Mouse (Mus musculus): Measurements from ENCODE around the gene Pin4. TPM values are rescaled to one million over a fixed set of nuclear protein-coding genes. Genes with fewer than 3 reads are reported as not detected.
A peak's percentile ranks its signal among the peaks of the same experiment; 100 is the strongest.

Pin4 gene
- polyA plus RNA-seq (2015; fragmentation: Nextera tagmentation; extraction: Ambion mirVana) = 52.0 and 63.4 TPM in 2 replicates

DNA sequence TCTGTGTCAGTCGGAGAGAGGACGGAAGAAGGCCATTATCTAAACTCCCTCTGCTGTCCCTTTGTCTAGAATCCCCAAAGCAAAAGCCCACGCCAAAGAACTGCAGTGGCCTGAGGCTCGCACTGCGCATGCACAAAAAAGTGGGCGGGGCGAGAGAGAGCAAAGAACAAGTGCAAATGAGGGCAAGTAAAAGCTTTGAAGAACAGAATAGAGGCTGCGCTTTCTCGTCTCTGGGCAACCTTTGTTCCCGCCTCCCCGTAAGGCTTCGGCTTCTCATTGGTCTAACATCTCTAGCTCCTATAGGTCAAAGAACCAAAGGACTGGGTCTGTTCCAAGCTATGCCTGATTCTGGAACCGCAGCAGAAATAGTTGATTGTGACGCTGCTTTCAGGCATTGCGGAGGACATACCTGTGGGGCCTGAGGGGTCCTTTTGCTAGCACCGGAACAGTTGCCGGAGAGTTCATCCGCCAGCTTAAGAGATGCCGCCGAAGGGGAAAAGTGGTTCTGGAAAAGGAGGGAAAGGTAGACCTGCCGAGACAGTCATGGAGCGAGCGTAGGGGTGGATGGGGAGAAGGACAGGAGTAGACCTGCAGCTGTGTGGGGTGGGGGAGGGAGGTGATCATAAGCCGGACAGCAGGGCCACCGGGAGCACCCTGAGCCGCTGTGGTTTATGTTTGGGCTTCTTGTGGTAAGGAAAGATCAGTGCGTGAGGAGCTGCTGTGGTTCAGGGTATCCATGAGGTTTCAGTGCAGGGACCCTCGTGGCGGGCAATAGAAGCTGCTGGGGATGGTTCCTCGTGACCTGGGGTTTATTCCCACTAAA is at the start of gene Pin4:
Pin4 (plus strand) TSS at position 406 of the 823 bp plus-strand sequence.
- no peak within 1 kb of the TSS for H3K27ac ChIP-seq (replicated peaks)
- 12% methylated on average over 30 of the region's 30 CpGs for WGBS
- peak within 1 kb of the TSS; percentile 51 for H3K4me2 ChIP-seq (replicated peaks)
- H3K9ac ChIP-seq = peak within 1 kb of the TSS; percentile 47
- peak within 1 kb of the TSS; percentile 61 for H3K4me3 ChIP-seq (replicated peaks)
- ATAC-seq (ENCODE audit: insufficient number of reproducible peaks, low FRiP score, low TSS enrichment, low read depth) = peak; percentile 98
- 0 out of 2 replicates have a peak, but pooled peaks cover 3% of the 10 kb centered on the region for H3K27me3 ChIP-seq
- H3K4me1 ChIP-seq = 0 out of 2 replicates have a peak, but pooled peaks cover 3% of the 10 kb centered on the region
- no peaks in the 10 kb centered on the region for H3K36me3 ChIP-seq
- H3K9me3 ChIP-seq (replicated peaks) = no peaks in the 10 kb centered on the region

DNA sequence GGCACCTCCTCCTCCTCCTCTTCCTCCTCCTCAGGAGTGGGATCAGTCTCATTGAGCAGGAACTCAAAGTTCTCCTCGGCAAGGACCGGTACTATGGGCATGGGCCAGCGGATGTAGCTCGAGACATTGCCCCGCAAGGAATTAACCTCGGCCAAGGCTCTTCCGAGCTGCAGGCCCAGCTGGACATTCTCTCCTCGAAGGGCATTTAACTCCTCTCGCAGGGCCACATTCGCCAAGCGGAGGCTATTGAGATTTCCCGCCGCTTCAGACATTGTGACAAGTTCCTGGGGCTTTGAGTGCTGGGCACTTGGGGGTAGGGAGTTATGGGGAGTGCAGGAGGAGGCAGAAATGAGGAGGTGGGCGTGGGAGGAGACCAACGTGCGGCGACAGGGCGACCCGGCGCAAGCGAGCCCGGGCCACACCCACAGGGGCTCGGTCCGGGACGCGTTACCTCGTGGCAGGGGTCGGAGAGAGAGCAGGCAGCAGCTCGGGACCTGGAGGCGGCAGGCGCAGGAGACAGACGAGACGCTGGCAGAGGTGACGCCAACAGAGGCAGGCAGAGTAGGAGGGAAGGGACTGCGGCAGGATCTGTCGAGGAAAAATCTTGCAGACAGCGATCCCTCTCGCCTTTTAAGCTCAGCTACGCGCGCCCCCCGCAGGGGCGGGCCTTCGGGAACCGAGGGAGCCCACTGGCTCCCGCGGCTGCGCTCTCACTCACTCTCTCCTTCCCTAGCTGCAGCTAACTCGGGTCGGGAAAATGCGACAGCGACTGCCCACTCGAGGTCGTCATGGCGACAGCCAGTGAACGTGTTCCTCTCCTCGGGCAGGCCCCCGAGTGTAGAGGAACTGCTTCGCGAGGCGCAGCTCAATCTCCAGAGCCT is 48.4 kb upstream of the Pin4 start, which contains the start of gene Rtl5:
Rtl5 (minus strand) TSS at position 714 of the 881 bp plus-strand sequence.
- Histone ChIP-seq H3K4me2 (replicated peaks) (peak within 1 kb of the TSS; percentile 72), H3K4me3 (replicated peaks) (peak within 1 kb of the TSS; percentile 51), H3K9ac (0 out of 2 replicates have a peak within 1 kb of the TSS, but pooled peaks have one; percentile 26), H3K27ac (replicated peaks) (peak within 1 kb of the TSS; percentile 66), H3K27me3 (peaks cover 6% of the 10 kb centered on the region; the same call in 1 of the 2 replicates), H3K9me3 (replicated peaks) (no peaks in the 10 kb centered on the region), H3K36me3 (no peaks in the 10 kb centered on the region), H3K4me1 (peaks cover 9% of the 10 kb centered on the region; the same call in 1 of the 2 replicates)
- peak; percentile 85 for ATAC-seq (ENCODE audit: insufficient number of reproducible peaks, low FRiP score, low TSS enrichment, low read depth)
- WGBS = 21% methylated on average over 55 of the region's 61 CpGs

DNA sequence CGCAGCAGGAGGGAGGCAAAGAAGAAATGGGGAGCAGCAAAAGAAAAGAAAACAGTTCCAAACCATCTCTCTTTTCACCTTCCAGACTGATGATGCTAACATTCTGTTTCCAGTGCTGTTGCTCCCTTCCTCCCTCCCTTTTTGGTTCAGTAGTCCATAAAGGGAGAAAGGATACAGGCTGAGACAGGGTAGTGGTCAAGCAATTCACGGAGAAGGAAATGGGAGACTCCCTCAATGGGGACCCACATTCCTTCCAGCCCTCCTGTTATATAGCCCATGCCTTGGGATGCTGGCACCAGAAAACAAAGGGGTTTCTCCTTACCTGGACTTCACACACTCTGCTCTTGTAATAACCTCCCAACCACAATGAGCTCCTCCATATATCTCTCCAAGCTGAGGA is 47.7 kb upstream of the Pin4 start:
- no peak for ATAC-seq (ENCODE audit: insufficient number of reproducible peaks, low FRiP score, low TSS enrichment, low read depth)
- peaks cover 6% of the 10 kb centered on the region; the same call in 1 of the 2 replicates for H3K27me3 ChIP-seq
- WGBS = 11% methylated on average over 2 of the region's 2 CpGs

DNA sequence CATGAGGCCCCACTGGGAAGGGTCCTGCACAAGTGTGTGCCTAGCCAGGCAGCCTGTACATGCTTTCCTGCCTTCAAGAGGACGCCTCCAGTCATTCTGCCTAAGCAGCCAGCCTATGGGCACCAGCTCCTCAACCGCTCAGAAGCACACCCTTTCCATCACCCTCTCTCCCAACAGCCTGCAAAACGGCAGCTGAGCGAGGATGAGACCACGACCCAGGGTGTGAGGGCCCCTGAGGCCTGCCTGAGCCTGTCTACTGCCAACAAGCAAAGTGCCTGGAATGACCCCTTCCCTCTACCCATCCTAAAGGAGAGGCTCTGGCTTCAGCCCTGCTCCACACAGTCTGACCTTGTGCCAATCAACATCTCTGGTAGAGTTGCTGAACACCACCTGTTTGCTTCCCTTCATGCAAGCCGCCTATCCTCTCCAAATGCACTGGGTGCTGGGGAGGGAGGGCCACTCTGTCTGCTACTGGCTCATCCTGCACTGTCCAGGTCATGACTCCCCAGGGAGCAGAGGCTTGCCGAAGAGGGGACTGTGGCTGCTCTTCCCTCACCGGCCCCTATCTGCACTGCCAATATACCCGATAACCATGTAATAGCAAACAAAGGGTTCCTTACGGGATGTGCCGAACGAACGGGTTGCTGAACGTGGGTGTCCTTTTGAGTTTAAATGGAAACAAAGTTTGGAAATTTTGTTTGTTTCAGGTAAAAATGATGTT is 45.5 kb upstream of the Pin4 start:
- Histone ChIP-seq H3K9me3 (replicated peaks) (no peaks in the 10 kb centered on the region), H3K4me1 (peaks cover 9% of the 10 kb centered on the region; the same call in 1 of the 2 replicates), H3K27me3 (no peaks in the 10 kb centered on the region; the same call in 1 of the 2 replicates), H3K4me3 (replicated peaks) (no peak overlapping the region), H3K36me3 (no peaks in the 10 kb centered on the region), H3K4me2 (replicated peaks) (no peak overlapping the region), H3K27ac (replicated peaks) (no peak overlapping the region), H3K9ac (no peak overlapping the region)
- no peak for ATAC-seq (ENCODE audit: insufficient number of reproducible peaks, low FRiP score, low TSS enrichment, low read depth)
- 82% methylated on average over 14 of the region's 14 CpGs for WGBS

More for the DNA sequence above, 47.7 kb upstream of the Pin4 start:
- peaks cover 9% of the 10 kb centered on the region; the same call in 1 of the 2 replicates for H3K4me1 ChIP-seq
- H3K36me3 ChIP-seq = no peaks in the 10 kb centered on the region
- peak overlapping the region; percentile 66 for H3K27ac ChIP-seq (replicated peaks)
- H3K9ac ChIP-seq = no peak overlapping the region
- H3K9me3 ChIP-seq (replicated peaks) = no peaks in the 10 kb centered on the region
- H3K4me2 ChIP-seq (replicated peaks) = peak overlapping the region; percentile 72
- peak overlapping the region; percentile 51 for H3K4me3 ChIP-seq (replicated peaks)

DNA sequence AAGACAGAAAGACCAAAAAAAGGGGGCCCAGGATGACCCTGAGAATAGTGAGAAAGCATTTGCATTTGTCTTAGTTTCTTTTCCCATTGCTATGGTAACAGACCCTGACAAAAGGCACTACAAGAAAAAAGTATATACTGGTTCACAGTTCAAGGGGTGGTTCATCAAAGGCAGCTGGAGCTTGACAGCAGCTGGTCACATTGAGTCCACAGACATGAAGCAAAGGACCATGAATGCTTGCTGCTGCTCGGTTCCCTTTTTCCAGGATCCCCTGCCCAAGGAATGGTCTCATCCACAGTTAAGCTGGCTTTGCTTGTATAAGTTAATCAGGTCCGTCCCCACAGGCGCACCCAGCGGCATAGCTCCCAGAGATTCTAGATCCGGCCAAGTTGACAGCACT is 44.8 kb upstream of the Pin4 start:
- Histone ChIP-seq H3K9ac (no peak overlapping the region), H3K4me3 (replicated peaks) (no peak overlapping the region), H3K27me3 (no peaks in the 10 kb centered on the region; the same call in 1 of the 2 replicates), H3K4me2 (replicated peaks) (no peak overlapping the region), H3K36me3 (no peaks in the 10 kb centered on the region), H3K4me1 (peaks cover 9% of the 10 kb centered on the region; the same call in 1 of the 2 replicates), H3K27ac (replicated peaks) (no peak overlapping the region), H3K9me3 (replicated peaks) (no peaks in the 10 kb centered on the region)
- no peak for ATAC-seq (ENCODE audit: insufficient number of reproducible peaks, low FRiP score, low TSS enrichment, low read depth)
- 67% methylated on average over 5 of the region's 5 CpGs for WGBS

DNA sequence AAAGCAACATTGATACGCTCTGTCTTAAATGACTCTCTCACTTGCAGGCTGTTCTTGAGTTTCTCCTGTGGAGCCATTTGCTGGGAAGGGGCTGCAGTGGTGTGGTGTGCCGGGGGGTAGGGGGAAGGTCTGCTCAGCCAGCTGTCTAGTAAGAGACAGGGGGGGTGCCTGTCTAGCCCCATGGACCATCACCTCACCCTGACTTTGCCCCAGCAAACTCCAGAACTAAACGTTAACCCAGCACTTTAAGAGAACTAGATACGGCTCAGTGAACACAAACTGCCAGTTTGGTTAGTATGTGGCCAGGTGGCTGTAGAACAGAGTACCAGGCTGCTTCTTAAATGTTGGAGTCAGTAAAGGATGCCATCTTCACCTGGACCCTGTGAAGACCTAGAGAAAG is 44.1 kb upstream of the Pin4 start:
- no peaks in the 10 kb centered on the region for H3K36me3 ChIP-seq
- ATAC-seq (ENCODE audit: insufficient number of reproducible peaks, low FRiP score, low TSS enrichment, low read depth) = no peak
- no peak overlapping the region for H3K9ac ChIP-seq
- H3K9me3 ChIP-seq (replicated peaks) = no peaks in the 10 kb centered on the region
- no peak overlapping the region for H3K27ac ChIP-seq (replicated peaks)
- peaks cover 8% of the 10 kb centered on the region; the same call in 1 of the 2 replicates for H3K4me1 ChIP-seq
- H3K4me2 ChIP-seq (replicated peaks) = no peak overlapping the region
- H3K27me3 ChIP-seq = no peaks in the 10 kb centered on the region; the same call in 1 of the 2 replicates
- H3K4me3 ChIP-seq (replicated peaks) = no peak overlapping the region
- WGBS = 71% methylated on average over 4 of the region's 4 CpGs

DNA sequence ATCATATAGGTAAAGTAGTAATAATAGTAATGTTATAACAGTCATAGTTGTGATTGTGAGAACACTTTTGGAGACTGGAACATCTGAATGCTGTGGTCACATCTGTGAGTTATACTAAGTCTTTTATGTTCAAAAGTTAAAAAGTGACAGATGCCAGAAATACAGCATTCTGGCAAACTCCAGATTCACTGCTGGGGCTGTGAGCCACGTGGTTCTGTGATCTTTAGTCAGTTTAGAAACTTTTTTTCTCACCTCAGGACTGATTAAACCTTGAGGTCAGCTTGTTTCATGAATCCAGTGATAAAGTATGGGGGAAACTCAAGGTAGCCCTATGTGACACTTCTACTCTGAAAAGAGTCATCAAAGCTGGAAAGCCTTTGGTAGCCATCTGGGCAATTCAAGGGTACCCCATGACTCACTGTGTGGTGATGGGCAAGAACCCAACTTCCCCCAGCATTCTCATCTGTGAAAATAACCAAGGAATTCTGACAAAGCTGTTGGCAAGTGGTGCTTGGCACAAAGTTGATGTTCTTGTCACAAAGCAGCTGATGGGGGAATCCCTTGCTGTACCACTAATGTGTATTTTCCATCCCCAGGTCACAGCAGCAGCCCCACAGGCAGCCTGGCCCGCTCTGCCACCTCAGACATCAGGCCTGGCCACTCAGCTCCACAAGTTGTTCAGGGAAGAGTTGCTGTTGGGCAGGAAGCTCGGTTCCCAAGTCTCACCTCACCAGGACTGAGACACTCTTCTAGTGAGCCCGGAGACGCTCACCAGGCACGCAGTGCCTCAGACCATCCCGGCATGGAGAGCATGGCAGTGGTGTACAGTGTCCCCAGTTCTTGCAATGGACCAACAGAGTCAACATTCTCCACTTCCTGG is 42.1 kb upstream of the Pin4 start:
- H3K27me3 ChIP-seq = no peaks in the 10 kb centered on the region
- 79% methylated on average over 7 of the region's 7 CpGs for WGBS
- ATAC-seq (ENCODE audit: insufficient number of reproducible peaks, low FRiP score, low TSS enrichment, low read depth) = no peak

DNA sequence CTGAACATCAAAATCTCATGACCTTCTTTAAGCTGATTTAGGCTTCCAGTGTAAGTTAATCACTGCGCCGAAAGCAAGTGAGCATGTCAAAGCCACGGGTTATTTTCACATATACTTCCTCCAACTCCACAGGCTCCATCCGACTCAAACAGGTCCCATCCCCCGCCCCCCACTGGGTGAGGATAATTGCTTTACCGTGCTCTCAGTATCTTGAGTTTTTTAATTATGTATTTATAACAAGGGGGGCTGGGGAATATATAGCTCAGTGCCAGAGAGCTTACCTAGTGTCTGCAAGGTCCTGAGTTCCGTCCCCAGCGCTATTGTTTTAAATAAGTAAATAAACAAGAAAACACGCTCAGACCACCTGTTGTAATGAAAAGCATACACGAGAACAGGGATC is 38.2 kb upstream of the Pin4 start:
- no peaks in the 10 kb centered on the region for H3K9me3 ChIP-seq (replicated peaks)
- ATAC-seq (ENCODE audit: insufficient number of reproducible peaks, low FRiP score, low TSS enrichment, low read depth) = no peak
- 0 out of 2 replicates have a peak, but pooled peaks cover 3% of the 10 kb centered on the region for H3K27me3 ChIP-seq
- no peak overlapping the region for H3K4me2 ChIP-seq (replicated peaks)
- H3K4me1 ChIP-seq = no peaks in the 10 kb centered on the region
- no peaks in the 10 kb centered on the region for H3K36me3 ChIP-seq
- no peak overlapping the region for H3K4me3 ChIP-seq (replicated peaks)
- 57% methylated on average over 10 of the region's 10 CpGs for WGBS
- H3K9ac ChIP-seq = no peak overlapping the region
- no peak overlapping the region for H3K27ac ChIP-seq (replicated peaks)

More for the DNA sequence above, 42.1 kb upstream of the Pin4 start:
- no peaks in the 10 kb centered on the region for H3K36me3 ChIP-seq
- H3K9ac ChIP-seq = no peak overlapping the region
- H3K4me3 ChIP-seq (replicated peaks) = no peak overlapping the region
- H3K4me1 ChIP-seq = no peaks in the 10 kb centered on the region
- no peak overlapping the region for H3K4me2 ChIP-seq (replicated peaks)
- no peaks in the 10 kb centered on the region for H3K9me3 ChIP-seq (replicated peaks)
- no peak overlapping the region for H3K27ac ChIP-seq (replicated peaks)

DNA sequence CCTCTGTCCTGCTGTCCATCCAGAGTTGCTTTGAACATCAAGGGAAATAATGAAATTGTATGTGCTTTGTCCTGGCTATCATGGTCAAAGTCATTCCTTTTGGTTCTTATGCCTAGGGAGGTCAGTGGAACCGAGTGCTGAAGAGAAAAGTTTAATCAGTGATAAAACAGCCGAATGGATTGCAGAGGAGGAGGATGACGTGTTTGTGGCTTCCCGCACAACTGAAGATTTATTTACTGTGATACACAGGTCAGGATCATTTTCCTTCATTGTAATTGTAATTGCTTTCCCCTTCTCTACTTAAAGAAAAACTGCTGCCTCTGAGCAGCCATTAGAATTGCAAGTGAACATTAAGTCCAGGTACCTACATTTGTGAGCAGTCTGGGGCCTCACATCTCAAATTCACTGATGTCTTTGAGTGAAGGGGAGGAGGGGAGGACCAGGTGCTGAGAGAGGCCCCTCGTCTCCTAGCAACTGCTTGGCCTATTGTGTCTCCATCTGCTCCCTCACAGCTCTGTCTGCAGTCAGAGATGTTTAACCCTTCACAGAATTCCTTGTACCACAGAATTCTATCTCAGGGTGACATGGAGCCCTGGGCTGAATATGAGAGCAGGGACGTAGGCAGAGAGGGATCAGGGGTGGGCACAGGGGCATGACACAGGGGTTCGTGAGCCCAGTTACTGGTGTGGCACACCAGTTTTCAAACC is 37.5 kb upstream of the Pin4 start:
- Histone ChIP-seq H3K36me3 (no peaks in the 10 kb centered on the region), H3K4me2 (replicated peaks) (no peak overlapping the region), H3K4me3 (replicated peaks) (no peak overlapping the region), H3K9me3 (replicated peaks) (no peaks in the 10 kb centered on the region), H3K9ac (no peak overlapping the region), H3K4me1 (no peaks in the 10 kb centered on the region), H3K27ac (replicated peaks) (no peak overlapping the region), H3K27me3 (0 out of 2 replicates have a peak, but pooled peaks cover 3% of the 10 kb centered on the region)
- ATAC-seq (ENCODE audit: insufficient number of reproducible peaks, low FRiP score, low TSS enrichment, low read depth) = no peak; the same call in 1 of the 2 replicates
- 41% methylated on average over 7 of the region's 7 CpGs for WGBS
